ENCODE assay signal across 9 mouse cellular contexts in the genomic region with DNA sequence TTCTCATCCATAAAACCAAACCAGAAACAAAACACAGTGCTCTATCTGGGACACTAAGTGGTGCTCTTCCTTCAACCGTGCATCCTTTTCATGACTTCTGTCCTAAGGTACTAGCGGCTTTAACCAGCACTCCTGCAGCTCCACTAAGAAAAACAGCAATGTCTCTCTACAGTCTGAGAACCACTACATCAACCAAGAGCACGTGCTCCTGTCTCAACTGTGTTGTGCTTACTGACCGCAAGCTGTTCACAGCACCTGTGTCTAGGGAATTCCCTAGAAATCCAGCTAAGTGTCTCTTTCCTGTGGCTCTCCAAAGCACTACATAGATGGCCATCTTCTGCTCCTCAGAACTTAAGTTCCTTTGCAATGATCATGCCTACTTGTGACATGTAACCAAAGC. TPM values are rescaled to one million over a fixed set of nuclear protein-coding genes. Genes with fewer than 3 reads are reported as not detected.
A peak's percentile ranks its signal among the peaks of the same experiment; 100 is the strongest.
DNase-seq lines count a peak whose midpoint lies in the region; ATAC-seq lines count a peak whose summit lies in the region.
"Had no signal": no experiment of that assay in that cellular context is flagged by ENCODE, and none has a peak within 500 bp of the region (broad histone marks: within the 10 kb centered on the region; RNA-seq: fewer than 3 reads in every experiment).

No protein-coding gene starts in this region.

- H3K4me2 ChIP-seq in midbrain, embryonic 11.5 days = no peak overlapping the region
- peak overlapping the region; percentile 91 for H3K4me2 ChIP-seq in forebrain, embryonic 16.5 days (ENCODE audit: low read length)
- peak overlapping the region; percentile 79 for H3K4me2 ChIP-seq in liver, embryonic 12.5 days

- H3K4me3 ChIP-seq in midbrain, embryonic 10.5 days = peak overlapping the region; percentile 98
- no peak overlapping the region for H3K4me3 ChIP-seq in midbrain, embryonic 11.5 days (ENCODE audit: low read depth, low read length)
- H3K4me3 ChIP-seq in forebrain, embryonic 16.5 days (replicated peaks; ENCODE audit: low read length) = no peak overlapping the region
- peak overlapping the region; percentile 90 for H3K4me3 ChIP-seq in liver, embryonic 12.5 days

- H3K36me3 ChIP-seq in midbrain, embryonic 10.5 days = peaks cover 78% of the 10 kb centered on the region
- H3K36me3 ChIP-seq in midbrain, embryonic 11.5 days (ENCODE audit: control insufficient read depth, insufficient read depth, low read length) = peaks cover 38% of the 10 kb centered on the region
- peaks cover 30% of the 10 kb centered on the region for H3K36me3 ChIP-seq in forebrain, embryonic 16.5 days (ENCODE audit: control insufficient read depth, insufficient read depth)
- H3K36me3 ChIP-seq in liver, embryonic 12.5 days = peaks cover 81% of the 10 kb centered on the region

- H3K9me3 ChIP-seq in midbrain, embryonic 10.5 days (replicated peaks) = 0 out of 2 replicates have a peak, but pooled peaks cover 5% of the 10 kb centered on the region
- 0 out of 2 replicates have a peak, but pooled peaks cover 2% of the 10 kb centered on the region for H3K9me3 ChIP-seq in midbrain, embryonic 11.5 days (ENCODE audit: control insufficient read depth, low read length)
- H3K9me3 ChIP-seq in forebrain, embryonic 16.5 days (ENCODE audit: control insufficient read depth, low read length) = no peaks in the 10 kb centered on the region
- no peaks in the 10 kb centered on the region for H3K9me3 ChIP-seq in liver, embryonic 12.5 days (replicated peaks)

- no peaks in the 10 kb centered on the region for H3K27me3 ChIP-seq in midbrain, embryonic 10.5 days (ENCODE audit: low read depth, poor library complexity, severe bottlenecking)
- no peaks in the 10 kb centered on the region for H3K27me3 ChIP-seq in midbrain, embryonic 11.5 days (ENCODE audit: control insufficient read depth, insufficient read depth, low read length)
- no peaks in the 10 kb centered on the region for H3K27me3 ChIP-seq in forebrain, embryonic 16.5 days (replicated peaks; ENCODE audit: control insufficient read depth, insufficient read depth, low read length)
- H3K27me3 ChIP-seq in liver, embryonic 12.5 days (replicated peaks) = no peaks in the 10 kb centered on the region

- 91% methylated on average over 4 of the region's 4 CpGs for WGBS in midbrain, embryonic 10.5 days
- 84% methylated on average over 4 of the region's 4 CpGs for WGBS in midbrain, embryonic 11.5 days
- WGBS in forebrain, embryonic 16.5 days = 65% methylated on average over 4 of the region's 4 CpGs
- 84% methylated on average over 4 of the region's 4 CpGs for WGBS in liver, embryonic 12.5 days (ENCODE audit: insufficient replicate concordance)

- no peak for ATAC-seq in midbrain, embryonic 11.5 days (ENCODE audit: low FRiP score)
- ATAC-seq in forebrain, embryonic 16.5 days = no peak
- no peak for ATAC-seq in liver, embryonic 12.5 days

- DNase-seq in midbrain, embryonic 10.5 days (ENCODE audit: low spot score) = no peak
- no peak for DNase-seq in midbrain, embryonic 11.5 days (ENCODE audit: low spot score, missing footprints)
- no peak for DNase-seq in thymus, postnatal 4 days
- no peak for DNase-seq in left cerebral cortex, postnatal 10 days (ENCODE audit: extremely low spot score in 1 of 2, low spot score in 2 of 2)
- no peak for DNase-seq in ovary, postnatal 14 days (ENCODE audit: low spot score)
- DNase-seq: kidney, adult 18-20 months; spleen, adult 18-20 months had no signal

- H3K4me1 ChIP-seq in midbrain, embryonic 10.5 days = peaks cover 41% of the 10 kb centered on the region
- H3K4me1 ChIP-seq in midbrain, embryonic 11.5 days (ENCODE audit: control insufficient read depth, insufficient read depth, low read length) = peaks cover 21% of the 10 kb centered on the region
- H3K4me1 ChIP-seq in forebrain, embryonic 16.5 days (replicated peaks; ENCODE audit: control insufficient read depth, insufficient read depth, low read length) = peaks cover 25% of the 10 kb centered on the region
- H3K4me1 ChIP-seq in liver, embryonic 12.5 days = peaks cover 53% of the 10 kb centered on the region

- intact Hi-C loops in left cerebral cortex, postnatal 10 days (cut with DNase I) = no loop called here

- no peak overlapping the region for H3K9ac ChIP-seq in midbrain, embryonic 11.5 days (ENCODE audit: low read length)
- H3K9ac ChIP-seq in forebrain, embryonic 16.5 days (replicated peaks; ENCODE audit: low read depth, low read length) = 0 out of 2 replicates have a peak overlapping the region, but pooled peaks have one; percentile 3
- H3K9ac ChIP-seq in liver, embryonic 12.5 days = peak overlapping the region; percentile 52

- peak overlapping the region; percentile 43; the same call in 1 of the 2 replicates for H3K27ac ChIP-seq in midbrain, embryonic 10.5 days (replicated peaks)
- no peak overlapping the region for H3K27ac ChIP-seq in midbrain, embryonic 11.5 days (ENCODE audit: low read depth, low read length)
- no peak overlapping the region for H3K27ac ChIP-seq in forebrain, embryonic 16.5 days (ENCODE audit: low read length)
- H3K27ac ChIP-seq in liver, embryonic 12.5 days = peak overlapping the region; percentile 62

RNA-seq across cellular contexts. Expression of a gene that starts 2.7 kb away (rescaled TPM):
- 190 and 192 TPM in 2 replicates for polyA plus RNA-seq in midbrain, embryonic 10.5 days (2016; fragmentation: Nextera tagmentation; extraction: Ambion mirVana)
- polyA plus RNA-seq in midbrain, embryonic 11.5 days (2014; fragmentation: Nextera tagmentation; extraction: Ambion mirVana) = 151 and 154 TPM in 2 replicates
- 119 and 125 TPM in 2 replicates for polyA plus RNA-seq in forebrain, embryonic 16.5 days (2015; fragmentation: Nextera tagmentation; extraction: Ambion mirVana)
- 125 and 128 TPM in 2 replicates for polyA plus RNA-seq in liver, embryonic 12.5 days (2016; fragmentation: Nextera tagmentation; extraction: Ambion mirVana)
- total RNA-seq in left cerebral cortex, postnatal 10 days (2021) = 100 to 1,000 TPM; 164 to 170 TPM

RNA-seq across cellular contexts. Expression of a gene that starts 9.4 kb away (rescaled TPM):
- 61.0 and 61.1 TPM in 2 replicates for polyA plus RNA-seq in midbrain, embryonic 10.5 days (2016; fragmentation: Nextera tagmentation; extraction: Ambion mirVana)
- polyA plus RNA-seq in midbrain, embryonic 11.5 days (2014; fragmentation: Nextera tagmentation; extraction: Ambion mirVana) = 28.0 and 34.1 TPM in 2 replicates
- polyA plus RNA-seq in forebrain, embryonic 16.5 days (2015; fragmentation: Nextera tagmentation; extraction: Ambion mirVana) = 17.0 and 17.9 TPM in 2 replicates
- 16.8 and 18.7 TPM in 2 replicates for polyA plus RNA-seq in liver, embryonic 12.5 days (2016; fragmentation: Nextera tagmentation; extraction: Ambion mirVana)
- 1 to 10 TPM; 4.1 to 4.9 TPM for total RNA-seq in left cerebral cortex, postnatal 10 days (2021)

RNA-seq across cellular contexts. Expression of a gene that starts 10.4 kb away (rescaled TPM):
- 9.6 and 11.0 TPM in 2 replicates for polyA plus RNA-seq in midbrain, embryonic 10.5 days (2016; fragmentation: Nextera tagmentation; extraction: Ambion mirVana)
- 7.5 and 7.9 TPM in 2 replicates for polyA plus RNA-seq in midbrain, embryonic 11.5 days (2014; fragmentation: Nextera tagmentation; extraction: Ambion mirVana)
- 6.1 and 8.9 TPM in 2 replicates for polyA plus RNA-seq in forebrain, embryonic 16.5 days (2015; fragmentation: Nextera tagmentation; extraction: Ambion mirVana)
- polyA plus RNA-seq in liver, embryonic 12.5 days (2016; fragmentation: Nextera tagmentation; extraction: Ambion mirVana) = 11.9 and 12.5 TPM in 2 replicates
- 10 to 100 TPM; 20.4 to 20.8 TPM for total RNA-seq in left cerebral cortex, postnatal 10 days (2021)

RNA-seq across cellular contexts. Expression of a gene that starts 17.5 kb away (rescaled TPM):
- polyA plus RNA-seq in midbrain, embryonic 10.5 days (2016; fragmentation: Nextera tagmentation; extraction: Ambion mirVana) = 3.4 and 4.8 TPM in 2 replicates
- polyA plus RNA-seq in midbrain, embryonic 11.5 days (2014; fragmentation: Nextera tagmentation; extraction: Ambion mirVana) = 3.6 and 4.0 TPM in 2 replicates
- 10.2 and 17.2 TPM in 2 replicates for polyA plus RNA-seq in forebrain, embryonic 16.5 days (2015; fragmentation: Nextera tagmentation; extraction: Ambion mirVana)
- polyA plus RNA-seq in liver, embryonic 12.5 days (2016; fragmentation: Nextera tagmentation; extraction: Ambion mirVana) = 23.4 and 26.2 TPM in 2 replicates
- 100 to 1,000 TPM in 1 of 2 experiments, 10 to 100 TPM in 1; 99.1 to 105 TPM for total RNA-seq in left cerebral cortex, postnatal 10 days (2021)

RNA-seq across cellular contexts. Expression of a gene that starts 28.6 kb away (rescaled TPM):
- polyA plus RNA-seq in midbrain, embryonic 10.5 days (2016; fragmentation: Nextera tagmentation; extraction: Ambion mirVana) = 12.0 and 14.3 TPM in 2 replicates
- polyA plus RNA-seq in midbrain, embryonic 11.5 days (2014; fragmentation: Nextera tagmentation; extraction: Ambion mirVana) = 5.8 TPM in 2 replicates
- polyA plus RNA-seq in forebrain, embryonic 16.5 days (2015; fragmentation: Nextera tagmentation; extraction: Ambion mirVana) = 17.7 and 26.0 TPM in 2 replicates
- 5.0 and 5.8 TPM in 2 replicates for polyA plus RNA-seq in liver, embryonic 12.5 days (2016; fragmentation: Nextera tagmentation; extraction: Ambion mirVana)
- 10 to 100 TPM; 28.6 to 28.9 TPM for total RNA-seq in left cerebral cortex, postnatal 10 days (2021)

Comparison
In these comparisons a context has a peak if more than half of its experiments do, and no peak if none do; other contexts are left out.
1. H3K27ac ChIP-seq: peak in midbrain, embryonic 10.5 days (single experiment) and liver, embryonic 12.5 days (single experiment); none in midbrain, embryonic 11.5 days (single experiment) and forebrain, embryonic 16.5 days (single experiment).
2. H3K4me3 ChIP-seq: peak in midbrain, embryonic 10.5 days (single experiment) and liver, embryonic 12.5 days (single experiment); none in midbrain, embryonic 11.5 days (single experiment) and forebrain, embryonic 16.5 days (single experiment).